ENCODE assay signal across 9 mouse cellular contexts in the genomic region with DNA sequence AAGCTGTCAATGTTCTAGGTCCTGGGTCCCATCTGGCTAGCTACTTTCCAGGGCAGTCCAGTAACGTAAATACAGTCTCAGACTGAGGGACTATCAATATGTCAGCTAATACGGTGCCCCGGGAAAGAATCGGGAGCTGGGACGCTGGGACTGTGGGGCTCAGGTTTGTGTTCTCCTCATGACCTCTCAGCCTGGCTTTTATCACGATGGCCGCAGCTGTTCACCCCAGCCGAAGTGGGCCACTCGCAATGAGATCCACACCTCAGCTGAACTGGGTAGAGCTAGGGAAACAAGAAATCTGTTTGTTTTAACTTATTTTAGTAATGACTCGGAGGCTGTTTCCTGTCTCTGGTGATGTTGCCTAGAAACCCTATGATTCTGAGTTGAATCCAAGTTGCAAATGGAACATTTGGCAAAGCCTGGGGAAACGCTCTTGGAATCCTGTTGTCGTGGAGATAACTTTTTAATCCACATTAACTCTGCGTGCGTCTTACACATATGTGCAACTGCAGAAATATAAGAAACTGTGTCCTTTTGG.
A peak's percentile ranks its signal among the peaks of the same experiment; 100 is the strongest.
DNase-seq lines count a peak whose midpoint lies in the region; ATAC-seq and TF ChIP-seq lines count a peak whose summit lies in the region.
"Had no signal": no experiment of that assay in that cellular context is flagged by ENCODE, and none has a peak within 500 bp of the region (broad histone marks: within the 10 kb centered on the region; RNA-seq: fewer than 3 reads in every experiment).

No protein-coding gene starts in this region.

- no peak overlapping the region for H3K4me3 ChIP-seq in limb, embryonic 14.5 days (replicated peaks; ENCODE audit: low read length)

- H3K4me2 ChIP-seq in limb, embryonic 14.5 days (replicated peaks; ENCODE audit: low read depth, low read length, severe bottlenecking), result peak overlapping the region; percentile 9

- ATAC-seq in frontal cortex, adult (ENCODE audit: low TSS enrichment), result peak; percentile 67
- peak; percentile 59; the same call in 1 of the 2 replicates for ATAC-seq in limb, embryonic 14.5 days (ENCODE audit: low FRiP score, low read depth)

- DNase-seq in frontal cortex, postnatal 25 days (ENCODE audit: low spot score in 2 of 2), result no peak
- DNase-seq in cerebellum, adult 8-10 months, result peak; percentile 18
- peak; percentile 25 for DNase-seq in gastrocnemius, postnatal 25 days
- peak; percentile 9 to 30 for DNase-seq in kidney, adult 8-10 months
- DNase-seq in limb, embryonic 14.5 days (ENCODE audit: low spot score), result peak; percentile 87
- no peak for DNase-seq in testis, postnatal 14 days (ENCODE audit: low spot score)
- DNase-seq in spleen, postnatal 10 days (ENCODE audit: low spot score in 2 of 2), result no peak

- TF ChIP-seq POLR2A in limb, embryonic 14.5 days (IDR thresholded peaks at IDR 0.05; ENCODE audit: borderline replicate concordance, extremely low read depth, insufficient read depth, insufficient read length), result no peak

- H3K27ac ChIP-seq in limb, embryonic 14.5 days (replicated peaks; ENCODE audit: low read depth, low read length), result peak overlapping the region; percentile 63

- H3K9me3 ChIP-seq in limb, embryonic 14.5 days (ENCODE audit: control insufficient read depth, low read length), result no peaks in the 10 kb centered on the region

- H3K36me3 ChIP-seq in limb, embryonic 14.5 days (ENCODE audit: control insufficient read depth, insufficient read depth, low read length), result no peaks in the 10 kb centered on the region

- H3K9ac ChIP-seq in limb, embryonic 14.5 days (ENCODE audit: low read depth, low read length, severe bottlenecking), result no peak overlapping the region

- no peaks in the 10 kb centered on the region for H3K27me3 ChIP-seq in limb, embryonic 14.5 days (ENCODE audit: control insufficient read depth, insufficient read depth, low read length)
- H3K27me3 ChIP-seq: CH12.LX had no signal

- H3K4me1 ChIP-seq in limb, embryonic 14.5 days (ENCODE audit: control insufficient read depth, insufficient read depth, low read length), result peaks cover 32% of the 10 kb centered on the region

- WGBS in limb, embryonic 14.5 days, result 39% methylated on average over 14 of the region's 14 CpGs

Comparison
In these comparisons a context has a peak if more than half of its experiments do, and no peak if none do; other contexts are left out.
1. DNase-seq: peak in cerebellum, adult 8-10 months (single experiment), gastrocnemius, postnatal 25 days (single experiment), kidney, adult 8-10 months (2 of 2) and limb, embryonic 14.5 days (single experiment); none in frontal cortex, postnatal 25 days (0 of 2), testis, postnatal 14 days (single experiment) and spleen, postnatal 10 days (0 of 2).